23 mouse cellular contexts compared by ENCODE assay signal in genomic region chr15:16792857-16793256, GRCm38 (mm10).
A peak's percentile ranks its signal among the peaks of the same experiment; 100 is the strongest.
DNase-seq lines count a peak whose midpoint lies in the region; TF ChIP-seq lines count a peak whose summit lies in the region.
"Had no signal": no experiment of that assay in that cellular context is flagged by ENCODE, and none has a peak within 500 bp of the region (broad histone marks: within the 10 kb centered on the region; RNA-seq: fewer than 3 reads in every experiment).

No protein-coding gene starts in this region.

- peak overlapping the region; percentile 76 for H3K27ac ChIP-seq in layer of hippocampus, adult 2 months
- H3K27ac ChIP-seq: embryonic facial prominence, embryonic 10.5 days; embryonic facial prominence, embryonic 13.5 days; forebrain, embryonic 12.5 days; forebrain, embryonic 15.5 days; gastrocnemius, adult 2 months; hindbrain, embryonic 12.5 days had no signal

- DNase-seq in layer of hippocampus, adult 18-20 months (ENCODE audit: low spot score in 2 of 2) = peak; percentile 50 to 84
- DNase-seq in layer of hippocampus, postnatal 10 days (ENCODE audit: low spot score in 2 of 2) = no peak
- DNase-seq in brain, adult 2 months (ENCODE audit: low read depth, low spot score) = peak; percentile 59
- DNase-seq in layer of hippocampus, adult 2 months (ENCODE audit: low spot score in 2 of 2) = peak; percentile 41 to 65
- DNase-seq in layer of hippocampus, adult 9-11 months = peak; percentile 65
- DNase-seq in yolk sac, embryonic 10.5 days (ENCODE audit: low spot score) = no peak
- no peak for DNase-seq in thymus, postnatal 14 days
- DNase-seq: adrenal gland, adult 2 months; adrenal gland, postnatal 14 days; cerebellum, adult 11-12 months; cerebellum, adult 8-10 months; cerebellum, postnatal 10 days; cerebellum, postnatal 36 days; embryo, embryonic 11 days; gastrocnemius, adult 2 months; gastrocnemius, postnatal 14 days; heart, adult 11 months had no signal

- no peak overlapping the region for H3K4me3 ChIP-seq in layer of hippocampus, adult 2 months
- H3K4me3 ChIP-seq: embryonic facial prominence, embryonic 10.5 days; embryonic facial prominence, embryonic 13.5 days; erythroblast, embryonic 14.5 days; forebrain, embryonic 12.5 days; forebrain, embryonic 15.5 days; gastrocnemius, adult 2 months; hindbrain, embryonic 12.5 days had no signal

- TF ChIP-seq CTCF in layer of hippocampus, adult 2 months (conservative IDR thresholded peaks at IDR 0.05) = no peak

Comparison
In these comparisons a context has a peak if more than half of its experiments do, and no peak if none do; other contexts are left out.
1. DNase-seq: peak in layer of hippocampus, adult 18-20 months (2 of 2), brain, adult 2 months (single experiment), layer of hippocampus, adult 2 months (2 of 2) and layer of hippocampus, adult 9-11 months (single experiment); none in layer of hippocampus, postnatal 10 days (0 of 2), yolk sac, embryonic 10.5 days (single experiment) and thymus, postnatal 14 days (single experiment).